Mouse (Mus musculus) E14TG2a.4 (cell line): ENCODE data around the gene Rxrb.

ENCODE experiments used
- CTCF ChIP-seq: conservative IDR thresholded peaks from 2 replicates; pipeline ENCODE4 v1.5.1; 2014; ENCODE audit warnings: low read length
- NANOG ChIP-seq: IDR thresholded peaks from 2 replicates; pipeline ENCODE4 v1.6.1; 2014; ENCODE audit warnings: borderline replicate concordance, low read length, mixed read lengths
- POU5F1 ChIP-seq: IDR thresholded peaks from 2 replicates; pipeline ENCODE4 v1.6.1; 2014; ENCODE audit warnings: low read length, borderline replicate concordance

GRCm38 (mm10) chr17:34021539-34022413 lies 9.8 kb upstream of the Rxrb start:
- no peak for TF ChIP-seq CTCF
- no peak for TF ChIP-seq POU5F1
- no peak for TF ChIP-seq NANOG
